Mouse (Mus musculus) thymus, adult 2 months (tissue): Measurements from ENCODE around the gene Olfr145.

Experiments used
- CTCF ChIP-seq: fragments of 200-500 bp; IDR thresholded peaks from 2 replicates; pipeline ENCODE4 v1.5.1; 2012; ENCODE audit warnings: mild to moderate bottlenecking, control low read depth, low read length, moderate library complexity, borderline replicate concordance; ENCODE audit not compliant: control insufficient read depth, poor library complexity, insufficient read depth; ENCODE audit errors: extremely low read depth
- POLR2A ChIP-seq: fragments of 200-500 bp; IDR thresholded peaks from 2 replicates; pipeline ENCODE4 v1.6.1; 2012; ENCODE audit warnings: mild to moderate bottlenecking, low read length, control low read depth, moderate library complexity; ENCODE audit not compliant: control insufficient read depth, poor library complexity, insufficient read depth; ENCODE audit errors: extremely low read depth

DNA sequence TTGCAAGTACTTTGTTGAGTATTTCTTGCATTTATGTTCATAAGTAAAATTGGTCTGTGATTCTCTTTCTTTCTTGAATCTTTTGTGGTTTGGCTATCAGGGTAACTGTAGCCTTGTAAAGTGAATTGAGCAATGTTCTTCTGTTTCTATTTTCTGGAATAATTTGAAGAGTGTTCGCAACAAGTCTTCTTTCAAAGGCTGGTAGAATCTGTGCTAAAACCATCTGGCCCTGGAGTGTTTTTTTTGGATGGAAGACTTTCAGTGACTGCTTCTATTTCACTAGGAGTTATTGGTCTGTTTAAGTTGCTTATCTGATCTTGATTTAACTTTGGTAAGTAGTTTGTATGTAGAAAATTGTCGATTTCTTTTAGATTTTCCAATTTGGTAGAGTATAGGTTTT, 47.3 kb upstream of the Olfr145 start:
- TF ChIP-seq CTCF = no peak
- no peak for TF ChIP-seq POLR2A
